Mouse (Mus musculus) ZHBTc4 (cell line): ENCODE results near the gene AC161166.1.

Experiments
- DNase-seq: peaks from one replicate; pipeline ENCODE4 v3.0.0-alpha.2; 2011; ENCODE audit warnings: low read depth, low spot score

AC161166.1 gene

DNA sequence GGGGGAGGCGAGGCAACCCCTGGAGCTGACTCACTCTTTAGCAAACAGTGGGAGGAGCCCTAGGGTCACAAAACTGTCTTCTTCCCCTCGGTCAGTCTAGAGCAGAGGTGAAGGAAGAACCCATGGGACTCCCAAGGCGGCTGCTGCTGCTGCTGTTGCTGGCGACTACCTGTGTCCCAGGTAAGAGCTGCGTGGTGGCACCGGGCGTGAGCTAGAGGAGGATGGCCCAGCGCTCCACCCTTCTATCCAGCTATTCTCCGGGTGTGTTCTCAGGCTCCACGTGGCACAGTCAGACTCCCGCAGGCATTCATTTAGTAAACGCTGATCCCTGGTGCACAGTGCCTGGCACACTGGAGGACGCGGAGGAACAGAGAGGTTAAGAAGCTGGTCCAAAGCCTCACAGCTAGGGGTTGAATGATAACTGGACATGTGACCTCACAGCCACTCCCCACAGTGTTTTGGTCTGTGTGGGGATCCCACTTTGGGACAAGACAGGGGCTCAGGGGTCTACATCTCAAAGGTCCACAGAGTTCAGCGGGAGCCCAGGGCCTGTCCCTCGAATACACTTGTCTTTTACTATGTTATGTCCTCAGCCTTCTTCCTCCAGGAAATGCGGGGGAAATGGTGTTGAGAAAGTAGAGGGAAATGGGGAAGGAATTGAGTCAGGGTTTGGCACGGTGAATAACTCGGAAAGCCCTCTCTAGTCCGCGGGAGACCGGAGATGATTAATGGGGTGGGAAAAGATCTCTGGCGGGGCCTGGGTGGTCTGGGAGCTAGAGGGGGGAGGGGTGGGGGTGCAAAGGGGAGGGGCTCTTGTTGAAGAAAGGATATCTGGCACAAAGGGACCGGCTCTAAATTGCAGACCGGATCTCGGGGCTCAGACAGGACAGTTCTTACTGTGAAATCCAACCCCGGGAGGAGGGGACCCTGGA lies 49.6 kb downstream of the AC161166.1 start, which contains the start of gene Plaur:
Gene Plaur, plus strand, starts transcription at position 97 of the 932 bp plus-strand sequence.
- no peak for DNase-seq

DNA sequence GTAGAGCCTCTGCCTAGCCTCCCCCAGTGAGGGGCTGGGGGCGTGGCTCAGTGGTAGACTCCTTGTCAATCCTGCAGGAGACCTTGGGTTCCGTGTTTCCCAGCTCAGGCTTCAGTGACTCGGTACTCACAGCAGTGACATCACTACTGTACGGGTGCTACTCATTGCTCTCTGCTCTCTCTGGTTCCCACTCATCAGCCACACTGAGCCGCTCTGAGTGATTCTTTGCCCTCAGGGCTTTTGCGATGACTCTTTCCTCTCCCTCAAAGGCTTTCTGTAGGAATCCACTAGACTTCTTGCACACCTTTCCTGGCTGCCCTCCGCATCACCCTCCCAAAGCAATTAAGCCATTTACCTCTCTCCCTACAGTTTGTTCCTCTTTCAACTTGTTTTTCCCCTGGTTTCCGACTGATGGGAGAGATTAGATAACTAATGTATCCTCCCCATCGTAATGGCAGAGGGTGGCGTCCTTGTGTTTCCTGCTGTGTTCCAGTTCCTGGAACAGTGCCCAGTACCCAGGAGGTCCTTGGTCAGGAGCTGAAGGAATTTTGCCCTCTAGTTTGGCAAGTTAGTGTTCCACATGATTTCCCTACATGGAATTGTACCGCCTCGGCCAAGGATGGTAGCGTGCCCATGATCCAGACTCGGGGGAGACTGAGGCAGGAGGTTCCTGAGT lies 50.7 kb downstream of the AC161166.1 start:
- DNase-seq = peak; percentile 80
